In the genomic region with DNA sequence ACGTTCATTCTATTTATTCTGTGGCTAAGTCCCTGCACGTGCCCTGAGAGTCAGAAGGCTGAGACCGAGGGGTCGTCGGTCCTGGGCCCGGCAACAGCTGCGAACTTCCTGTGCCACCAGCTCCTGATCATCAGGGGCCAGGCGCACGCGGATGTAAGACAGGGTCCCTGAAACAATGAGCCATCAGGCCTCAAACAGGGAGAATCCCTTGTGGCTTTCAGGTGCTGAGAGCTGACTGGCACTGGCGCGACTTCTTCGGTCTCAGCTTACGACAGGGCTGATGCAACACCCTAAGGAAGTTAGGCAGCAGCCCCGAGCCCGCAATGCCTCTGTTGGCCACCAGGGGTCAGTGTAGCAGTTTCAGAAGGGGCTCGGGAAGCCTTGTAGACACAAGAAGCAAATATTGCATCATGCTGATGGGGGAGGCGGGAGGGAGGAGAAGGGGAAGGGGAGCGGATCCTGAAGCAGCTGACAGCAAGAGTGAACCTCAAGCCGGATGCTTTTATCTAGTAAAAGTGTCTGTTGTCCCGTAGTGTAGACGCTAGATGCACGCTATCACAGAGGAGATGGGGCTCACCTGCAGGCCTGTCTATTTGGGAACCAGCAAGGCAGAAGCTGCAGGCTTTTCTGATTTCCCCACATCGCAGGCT, we compare ENCODE assay signal across 7 mouse cellular contexts. TPM values are rescaled to one million over a fixed set of nuclear protein-coding genes. Genes with fewer than 3 reads are reported as not detected.
A peak's percentile ranks its signal among the peaks of the same experiment; 100 is the strongest.
DNase-seq lines count a peak whose midpoint lies in the region; ATAC-seq and TF ChIP-seq lines count a peak whose summit lies in the region.

No protein-coding gene starts in this region.

- no peak for TF ChIP-seq POLR2A in kidney, adult 2 months (IDR thresholded peaks at IDR 0.05; ENCODE audit: low read depth, low read length)
- no peak for TF ChIP-seq POLR2A in spleen, adult 2 months (IDR thresholded peaks at IDR 0.05; ENCODE audit: low read depth, low read length)

- peak; percentile 98 for DNase-seq in adrenal gland, postnatal 14 days
- peak; percentile 99 for DNase-seq in embryonic facial prominence, embryonic 11.5 days (ENCODE audit: low spot score)
- DNase-seq in heart, adult 18-20 months: peak; percentile 92 to 99
- DNase-seq in kidney, adult 2 months: peak; percentile 88
- peak; percentile 85 to 91 for DNase-seq in spleen, adult 2 months (ENCODE audit: low read depth in 1 of 2, low spot score in 2 of 2)

- ATAC-seq in embryonic facial prominence, embryonic 11.5 days (replicated peaks; ENCODE audit: insufficient number of reproducible peaks, low FRiP score, low TSS enrichment, low read depth): peak; percentile 86
- ATAC-seq in limb, embryonic 12.5 days (ENCODE audit: insufficient number of reproducible peaks, insufficient read depth, low FRiP score, low TSS enrichment, low read depth): peak; percentile 49; the same call in 1 of the 2 replicates
- ATAC-seq in midbrain, embryonic 15.5 days (replicated peaks): peak; percentile 78

- no peaks in the 10 kb centered on the region for H3K27me3 ChIP-seq in embryonic facial prominence, embryonic 11.5 days (ENCODE audit: control insufficient read depth, insufficient read depth, low read length)
- no peaks in the 10 kb centered on the region for H3K27me3 ChIP-seq in kidney, adult 2 months (replicated peaks; ENCODE audit: control insufficient read depth, insufficient read depth, low read length)
- peaks cover 8% of the 10 kb centered on the region for H3K27me3 ChIP-seq in limb, embryonic 12.5 days
- H3K27me3 ChIP-seq in midbrain, embryonic 15.5 days (replicated peaks): no peaks in the 10 kb centered on the region
- no peaks in the 10 kb centered on the region for H3K27me3 ChIP-seq in spleen, adult 2 months (ENCODE audit: control insufficient read depth, insufficient read depth, low read length)

- H3K9me3 ChIP-seq in embryonic facial prominence, embryonic 11.5 days (replicated peaks; ENCODE audit: control insufficient read depth, low read length): no peaks in the 10 kb centered on the region
- no peaks in the 10 kb centered on the region for H3K9me3 ChIP-seq in limb, embryonic 12.5 days
- no peaks in the 10 kb centered on the region for H3K9me3 ChIP-seq in midbrain, embryonic 15.5 days

- peak; percentile 94 for TF ChIP-seq CTCF in kidney, adult 2 months (conservative IDR thresholded peaks at IDR 0.05; ENCODE audit: insufficient read depth, insufficient read length, low read depth, low read length)
- TF ChIP-seq CTCF in spleen, adult 2 months (IDR thresholded peaks at IDR 0.05; ENCODE audit: extremely low read depth, insufficient read depth, insufficient read length, insufficient replicate concordance): peak; percentile 96

- peak overlapping the region; percentile 21 for H3K4me3 ChIP-seq in embryonic facial prominence, embryonic 11.5 days (ENCODE audit: low read depth, low read length)
- H3K4me3 ChIP-seq in kidney, adult 2 months (ENCODE audit: insufficient read depth, low read depth, low read length): peak overlapping the region; percentile 25; the same call in 1 of the 2 replicates
- H3K4me3 ChIP-seq in limb, embryonic 12.5 days (replicated peaks): peak overlapping the region; percentile 22
- peak overlapping the region; percentile 5; the same call in 1 of the 2 replicates for H3K4me3 ChIP-seq in midbrain, embryonic 15.5 days
- H3K4me3 ChIP-seq in spleen, adult 2 months (ENCODE audit: extremely low read depth, insufficient read depth, insufficient read length): peak overlapping the region; percentile 38; the same call in 1 of the 2 replicates

- H3K36me3 ChIP-seq in embryonic facial prominence, embryonic 11.5 days (replicated peaks; ENCODE audit: control insufficient read depth, insufficient read depth, low read depth, low read length): no peaks in the 10 kb centered on the region
- no peaks in the 10 kb centered on the region for H3K36me3 ChIP-seq in kidney, adult 2 months (ENCODE audit: control insufficient read depth, insufficient read depth, low read length)
- no peaks in the 10 kb centered on the region for H3K36me3 ChIP-seq in limb, embryonic 12.5 days
- H3K36me3 ChIP-seq in midbrain, embryonic 15.5 days (replicated peaks): no peaks in the 10 kb centered on the region
- H3K36me3 ChIP-seq in spleen, adult 2 months (ENCODE audit: control insufficient read depth, insufficient read depth, low read length): no peaks in the 10 kb centered on the region

- no peaks in the 10 kb centered on the region for H3K4me1 ChIP-seq in embryonic facial prominence, embryonic 11.5 days (ENCODE audit: control insufficient read depth, insufficient read depth, low read length)
- no peaks in the 10 kb centered on the region; the same call in 1 of the 2 replicates for H3K4me1 ChIP-seq in kidney, adult 2 months (ENCODE audit: control insufficient read depth, insufficient read depth, low read length)
- peaks cover 12% of the 10 kb centered on the region; the same call in 1 of the 2 replicates for H3K4me1 ChIP-seq in limb, embryonic 12.5 days (replicated peaks)
- H3K4me1 ChIP-seq in midbrain, embryonic 15.5 days: peaks cover 10% of the 10 kb centered on the region
- 0 out of 2 replicates have a peak, but pooled peaks cover 6% of the 10 kb centered on the region for H3K4me1 ChIP-seq in spleen, adult 2 months (ENCODE audit: control insufficient read depth, insufficient read depth, insufficient read length)

- H3K4me2 ChIP-seq in embryonic facial prominence, embryonic 11.5 days (ENCODE audit: low read depth, low read length): peak overlapping the region; percentile 46
- peak overlapping the region; percentile 51 for H3K4me2 ChIP-seq in limb, embryonic 12.5 days
- peak overlapping the region; percentile 45 for H3K4me2 ChIP-seq in midbrain, embryonic 15.5 days

- no peak overlapping the region for H3K27ac ChIP-seq in embryonic facial prominence, embryonic 11.5 days (replicated peaks; ENCODE audit: low read depth, low read length)
- no peak overlapping the region for H3K27ac ChIP-seq in kidney, adult 2 months (ENCODE audit: insufficient read depth, low read depth, low read length)
- H3K27ac ChIP-seq in limb, embryonic 12.5 days: no peak overlapping the region
- no peak overlapping the region for H3K27ac ChIP-seq in midbrain, embryonic 15.5 days
- H3K27ac ChIP-seq in spleen, adult 2 months (ENCODE audit: insufficient read depth, low read length): no peak overlapping the region

- H3K9ac ChIP-seq in embryonic facial prominence, embryonic 11.5 days (replicated peaks; ENCODE audit: low read length): peak overlapping the region; percentile 55
- H3K9ac ChIP-seq in limb, embryonic 12.5 days (replicated peaks): peak overlapping the region; percentile 18; the same call in 1 of the 2 replicates
- H3K9ac ChIP-seq in midbrain, embryonic 15.5 days: peak overlapping the region; percentile 18; the same call in 1 of the 2 replicates

- WGBS in embryonic facial prominence, embryonic 11.5 days: 3% methylated on average over 24 of the region's 24 CpGs
- WGBS in kidney, adult 2 months: 10% methylated on average over 24 of the region's 24 CpGs
- 7% methylated on average over 24 of the region's 24 CpGs for WGBS in limb, embryonic 12.5 days
- 6% methylated on average over 24 of the region's 24 CpGs for WGBS in midbrain, embryonic 15.5 days
- 5% methylated on average over 24 of the region's 24 CpGs for WGBS in spleen, adult 2 months

RNA-seq across cellular contexts. Expression of gene Klhdc4, which starts 21.6 kb away (rescaled TPM):
- total RNA-seq in adrenal gland, postnatal 14 days (2021): 20.4 and 22.3 TPM in 2 replicates
- 43.1 and 45.3 TPM in 2 replicates for polyA plus RNA-seq in embryonic facial prominence, embryonic 11.5 days (2014; fragmentation: Nextera tagmentation; extraction: Ambion mirVana)
- 10 to 100 TPM; 12.0 to 13.7 TPM for total RNA-seq in heart, adult 18-20 months (2021)
- 14.6 and 16.4 TPM in 2 replicates for polyA plus RNA-seq in kidney, adult 2 months (2012; rRNA removed)
- polyA plus RNA-seq in limb, embryonic 12.5 days (2016; fragmentation: Nextera tagmentation; extraction: Ambion mirVana): 49.5 and 49.9 TPM in 2 replicates
- 49.6 and 52.3 TPM in 2 replicates for polyA plus RNA-seq in midbrain, embryonic 15.5 days (2015; fragmentation: Nextera tagmentation; extraction: Ambion mirVana)
- 15.8 and 17.6 TPM in 2 replicates for polyA plus RNA-seq in spleen, adult 2 months (2012; rRNA removed)

RNA-seq across cellular contexts. Expression of gene Slc7a5, which starts 56.5 kb away (rescaled TPM):
- 41.4 and 46.8 TPM in 2 replicates for total RNA-seq in adrenal gland, postnatal 14 days (2021)
- polyA plus RNA-seq in embryonic facial prominence, embryonic 11.5 days (2014; fragmentation: Nextera tagmentation; extraction: Ambion mirVana): 17.7 and 19.7 TPM in 2 replicates
- total RNA-seq in heart, adult 18-20 months (2021): 1 to 10 TPM; 4.1 to 4.8 TPM
- polyA plus RNA-seq in kidney, adult 2 months (2012; rRNA removed): 4.3 and 4.6 TPM in 2 replicates
- 13.4 and 18.2 TPM in 2 replicates for polyA plus RNA-seq in limb, embryonic 12.5 days (2016; fragmentation: Nextera tagmentation; extraction: Ambion mirVana)
- polyA plus RNA-seq in midbrain, embryonic 15.5 days (2015; fragmentation: Nextera tagmentation; extraction: Ambion mirVana): 55.5 and 58.3 TPM in 2 replicates
- 41.9 and 45.0 TPM in 2 replicates for polyA plus RNA-seq in spleen, adult 2 months (2012; rRNA removed)
